Mouse (Mus musculus): ENCODE data around the gene Inpp5e.

- TF ChIP-seq CTCF (IDR thresholded peaks at IDR 0.05; ENCODE audit: low read depth) (no peak), EP300 (IDR thresholded peaks at IDR 0.05; ENCODE audit: low read depth) (no peak)
Measured at GRCm38 (mm10) chr2:26398978-26399377, 10.0 kb downstream of the Inpp5e start.

Measured in liver, embryonic 14.5 days (tissue).